Mouse (Mus musculus): ENCODE results near the gene Ntrk3. TPM values are rescaled to one million over a fixed set of nuclear protein-coding genes. Genes with fewer than 3 reads are reported as not detected.

Ntrk3 gene
- polyA plus RNA-seq, 1 experiment = 6.1 TPM

DNA sequence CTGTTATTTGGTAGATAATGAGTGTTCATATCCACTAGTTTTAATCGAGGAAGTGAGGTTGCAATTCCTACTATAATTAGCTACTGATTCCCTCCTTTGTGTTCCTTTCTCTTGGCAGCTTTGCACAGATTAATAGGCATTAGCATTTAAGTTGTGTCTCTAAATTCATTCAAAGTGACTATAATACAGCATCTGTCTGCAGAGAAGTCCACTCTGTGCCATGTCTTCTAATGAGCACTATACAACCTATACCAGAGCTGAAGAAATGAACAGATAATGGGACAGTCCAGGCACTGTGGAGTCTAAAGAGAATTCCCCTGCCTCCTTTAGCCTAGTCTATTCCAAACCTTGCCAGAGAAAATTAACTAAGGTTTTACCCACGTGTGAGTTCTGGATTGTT is 498.8 kb downstream of the Ntrk3 start:
- 49% methylated on average over 2 of the region's 2 CpGs for WGBS
- TF ChIP-seq CTCF (IDR thresholded peaks at IDR 0.05; ENCODE audit: insufficient read depth, low read length) (no peak), POLR2A (IDR thresholded peaks at IDR 0.05; ENCODE audit: borderline replicate concordance, extremely low read depth, low read depth, low read length) (no peak)
- DNase-seq = no peak
- Histone ChIP-seq H3K4me3 (replicated peaks; ENCODE audit: extremely low read depth, low read depth, low read length) (no peak overlapping the region), H3K4me1 (ENCODE audit: control insufficient read depth, insufficient read depth, low read length) (no peaks in the 10 kb centered on the region)

- H3K4me3 ChIP-seq (replicated peaks; ENCODE audit: extremely low read depth, low read depth, low read length) = no peak overlapping the region
- no peaks in the 10 kb centered on the region for H3K4me1 ChIP-seq (ENCODE audit: control insufficient read depth, insufficient read depth, low read length)
- no peak for DNase-seq
- TF ChIP-seq CTCF (IDR thresholded peaks at IDR 0.05; ENCODE audit: insufficient read depth, low read length) = no peak
- TF ChIP-seq POLR2A (IDR thresholded peaks at IDR 0.05; ENCODE audit: borderline replicate concordance, extremely low read depth, low read depth, low read length) = no peak
- whole genome bisulfite sequencing = 45% methylated on average over 6 of the region's 6 CpGs
These were observed 516.1 kb downstream of the Ntrk3 start for GRCm38 (mm10) chr7:78221668-78222067.

- TF ChIP-seq CTCF (IDR thresholded peaks at IDR 0.05; ENCODE audit: insufficient read depth, low read length) (no peak), POLR2A (IDR thresholded peaks at IDR 0.05; ENCODE audit: borderline replicate concordance, extremely low read depth, low read depth, low read length) (no peak)
- H3K4me1 ChIP-seq (ENCODE audit: control insufficient read depth, insufficient read depth, low read length) = no peaks in the 10 kb centered on the region
- no peak for DNase-seq
- H3K4me3 ChIP-seq (replicated peaks; ENCODE audit: extremely low read depth, low read depth, low read length) = no peak overlapping the region
- WGBS = 53% methylated on average over 4 of the region's 4 CpGs
These were observed 516.9 kb downstream of the Ntrk3 start for GRCm38 (mm10) chr7:78220949-78221348.

- 32% methylated on average over 17 of the region's 17 CpGs for WGBS
- no peak for DNase-seq
- no peak for TF ChIP-seq POLR2A (IDR thresholded peaks at IDR 0.05; ENCODE audit: borderline replicate concordance, extremely low read depth, low read depth, low read length)
- TF ChIP-seq CTCF (IDR thresholded peaks at IDR 0.05; ENCODE audit: insufficient read depth, low read length) = no peak
- Histone ChIP-seq H3K4me3 (replicated peaks; ENCODE audit: extremely low read depth, low read depth, low read length) (no peak overlapping the region), H3K4me1 (ENCODE audit: control insufficient read depth, insufficient read depth, low read length) (no peaks in the 10 kb centered on the region)
These were observed 546.7 kb downstream of the Ntrk3 start for GRCm38 (mm10) chr7:78190931-78191653.

DNA sequence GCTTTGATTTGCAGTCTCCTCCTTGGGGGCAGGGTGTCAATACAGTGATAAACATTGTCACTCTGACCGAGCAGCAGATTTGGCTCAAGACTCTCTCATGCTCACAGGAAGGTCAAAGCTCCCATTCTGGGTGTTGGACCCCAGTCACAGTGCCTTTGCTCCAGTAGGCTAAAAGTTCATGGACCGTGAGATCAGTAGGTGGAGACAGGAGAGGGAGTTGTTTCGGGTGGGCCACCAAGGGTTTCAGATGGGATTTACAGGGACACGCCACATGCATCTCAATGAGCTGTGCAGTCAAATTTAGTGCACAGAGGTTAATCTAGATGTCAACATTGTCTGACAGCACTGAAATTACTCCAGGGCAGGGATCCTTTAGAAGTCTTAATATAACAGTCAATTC is 552.2 kb downstream of the Ntrk3 start:
- no peak for DNase-seq
- TF ChIP-seq POLR2A (IDR thresholded peaks at IDR 0.05; ENCODE audit: borderline replicate concordance, extremely low read depth, low read depth, low read length) (no peak), CTCF (IDR thresholded peaks at IDR 0.05; ENCODE audit: insufficient read depth, low read length) (no peak)
- WGBS = 48% methylated on average over 4 of the region's 4 CpGs
- Histone ChIP-seq H3K4me3 (replicated peaks; ENCODE audit: extremely low read depth, low read depth, low read length) (no peak overlapping the region), H3K4me1 (ENCODE audit: control insufficient read depth, insufficient read depth, low read length) (no peaks in the 10 kb centered on the region)

- TF ChIP-seq CTCF (IDR thresholded peaks at IDR 0.05; ENCODE audit: insufficient read depth, low read length) (no peak), POLR2A (IDR thresholded peaks at IDR 0.05; ENCODE audit: borderline replicate concordance, extremely low read depth, low read depth, low read length) (no peak)
- Histone ChIP-seq H3K4me1 (ENCODE audit: control insufficient read depth, insufficient read depth, low read length) (no peaks in the 10 kb centered on the region), H3K4me3 (replicated peaks; ENCODE audit: extremely low read depth, low read depth, low read length) (no peak overlapping the region)
- WGBS = 10% methylated on average over 1 of the region's 1 CpGs
- no peak for DNase-seq
These were observed 554.4 kb downstream of the Ntrk3 start for GRCm38 (mm10) chr7:78183396-78183795.

- no peak overlapping the region for H3K4me3 ChIP-seq (replicated peaks; ENCODE audit: extremely low read depth, low read depth, low read length)
- no peaks in the 10 kb centered on the region for H3K4me1 ChIP-seq (ENCODE audit: control insufficient read depth, insufficient read depth, low read length)
- 67% methylated on average over 4 of the region's 4 CpGs for WGBS
- no peak for DNase-seq
- TF ChIP-seq POLR2A (IDR thresholded peaks at IDR 0.05; ENCODE audit: borderline replicate concordance, extremely low read depth, low read depth, low read length) = no peak
- no peak for TF ChIP-seq CTCF (IDR thresholded peaks at IDR 0.05; ENCODE audit: insufficient read depth, low read length)
These were observed 557.7 kb downstream of the Ntrk3 start for GRCm38 (mm10) chr7:78179996-78180665.

- no peak for DNase-seq
- TF ChIP-seq POLR2A (IDR thresholded peaks at IDR 0.05; ENCODE audit: borderline replicate concordance, extremely low read depth, low read depth, low read length) = no peak
- no peak for TF ChIP-seq CTCF (IDR thresholded peaks at IDR 0.05; ENCODE audit: insufficient read depth, low read length)
- WGBS = 70% methylated on average over 5 of the region's 5 CpGs
- no peak overlapping the region for H3K4me3 ChIP-seq (replicated peaks; ENCODE audit: extremely low read depth, low read depth, low read length)
- H3K4me1 ChIP-seq (ENCODE audit: control insufficient read depth, insufficient read depth, low read length) = no peaks in the 10 kb centered on the region
These were observed 565.4 kb downstream of the Ntrk3 start for GRCm38 (mm10) chr7:78172267-78172955.

- DNase-seq = no peak
- TF ChIP-seq CTCF (IDR thresholded peaks at IDR 0.05; ENCODE audit: insufficient read depth, low read length) (no peak), POLR2A (IDR thresholded peaks at IDR 0.05; ENCODE audit: borderline replicate concordance, extremely low read depth, low read depth, low read length) (no peak)
- 30% methylated on average over 1 of the region's 1 CpGs for WGBS
- Histone ChIP-seq H3K4me3 (replicated peaks; ENCODE audit: extremely low read depth, low read depth, low read length) (no peak overlapping the region), H3K4me1 (ENCODE audit: control insufficient read depth, insufficient read depth, low read length) (no peaks in the 10 kb centered on the region)
These were observed 572.3 kb downstream of the Ntrk3 start for GRCm38 (mm10) chr7:78165466-78165865.

Data from lung, adult 2 months (tissue).